Mouse (Mus musculus) WW6 (cell line): Measurements from ENCODE around the gene Gys1.
A peak's percentile ranks its signal among the peaks of the same experiment; 100 is the strongest.
"Not testable (repeated sequence)": the region's sequence is repeated elsewhere in the genome, so short reads cannot be mapped to it uniquely, and the experiment has no call there.

Experiments
- DNase-seq: peaks from one replicate; pipeline ENCODE4 v3.0.0-alpha.2; 2013; ENCODE audit warnings: low read depth, low spot score

The Gys1 gene

DNA sequence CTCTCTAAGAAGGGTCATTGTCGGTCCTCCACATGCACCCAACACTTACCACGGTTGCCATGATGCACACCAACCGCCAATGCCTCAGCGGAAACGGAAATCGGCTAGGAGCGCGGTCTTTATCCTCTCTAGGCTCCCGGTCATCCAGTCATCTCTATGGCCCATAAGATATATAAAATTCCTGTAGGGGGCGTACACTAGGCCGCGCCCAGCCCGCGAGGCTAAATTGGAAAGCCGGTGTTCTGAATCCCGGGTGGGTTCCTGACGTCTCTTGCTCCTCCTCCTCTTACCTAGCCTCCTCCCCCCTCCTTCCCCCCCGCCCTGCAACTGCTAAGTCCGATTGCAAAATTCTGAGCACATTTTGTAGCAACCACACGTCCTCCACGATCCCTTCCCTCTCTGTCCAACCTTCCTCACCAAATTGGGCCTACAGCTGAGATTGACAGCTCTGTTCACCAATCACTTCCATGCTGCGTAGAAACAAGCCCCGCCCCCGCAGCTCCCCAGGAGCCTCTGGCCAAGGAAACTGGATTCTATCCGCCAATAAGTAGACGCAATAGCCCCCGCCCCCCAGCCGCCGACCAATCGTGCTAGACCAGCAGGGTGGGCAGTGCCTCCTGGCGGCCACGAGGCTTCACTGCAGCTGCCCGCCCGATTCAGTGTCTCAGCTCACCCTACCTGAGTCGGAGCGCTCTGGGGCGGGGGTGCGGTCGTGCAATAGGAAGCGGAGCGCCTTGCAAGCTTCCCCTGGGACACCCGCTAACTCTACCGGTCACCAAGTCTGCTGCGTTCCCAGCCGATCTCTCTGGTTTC is at the start of gene Gys1:
Gene Gys1, plus strand, starts transcription at position 642 of the 813 bp plus-strand sequence.
- peak; percentile 99 for DNase-seq

GRCm38 (mm10) chr7:45386077-45386476 is 48.6 kb upstream of the Gys1 start:
- DNase-seq = no peak

GRCm38 (mm10) chr7:45395129-45395541 is 39.5 kb upstream of the Gys1 start:
- peak; percentile 65 for DNase-seq

GRCm38 (mm10) chr7:45395578-45396336 is 38.9 kb upstream of the Gys1 start, which contains the start of gene Snrnp70:
TSS of gene Snrnp70 (minus strand) at chr7:45395742.
- peak; percentile 100 for DNase-seq

GRCm38 (mm10) chr7:45396337-45396775 is 38.3 kb upstream of the Gys1 start:
- DNase-seq = not testable (repeated sequence)

DNA sequence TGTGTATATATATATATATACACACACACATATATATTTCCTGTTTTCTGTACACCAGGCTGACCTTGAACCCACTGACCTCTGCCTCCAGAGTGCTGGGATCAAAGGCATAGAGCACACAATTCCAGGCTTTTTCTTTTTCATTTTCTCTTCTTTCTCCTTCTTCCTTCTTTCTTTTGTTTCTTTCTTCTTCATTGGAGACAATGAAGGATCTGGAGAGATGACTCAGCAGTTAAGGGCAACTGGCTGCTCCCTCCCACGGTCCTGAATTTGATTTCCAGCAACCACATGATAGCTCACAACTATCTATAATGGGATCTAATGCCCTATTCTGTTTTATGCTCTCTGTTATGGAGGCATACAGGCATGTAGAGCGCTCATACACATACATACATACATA is 37.9 kb upstream of the Gys1 start:
- DNase-seq = no peak

GRCm38 (mm10) chr7:45401521-45402085 is 33.0 kb upstream of the Gys1 start:
- DNase-seq = no peak

GRCm38 (mm10) chr7:45403532-45404261 is 30.9 kb upstream of the Gys1 start:
- peak; percentile 71 for DNase-seq

GRCm38 (mm10) chr7:45405091-45406075 is 29.3 kb upstream of the Gys1 start, which contains the start of gene Kcna7:
TSS of gene Kcna7 (plus strand) at chr7:45405653.
- DNase-seq = no peak

- DNase-seq = no peak
Observed at GRCm38 (mm10) chr7:45406157-45407156, 28.2 kb upstream of the Gys1 start.

GRCm38 (mm10) chr7:45407836-45408235 is 26.8 kb upstream of the Gys1 start:
- DNase-seq = no peak

DNA sequence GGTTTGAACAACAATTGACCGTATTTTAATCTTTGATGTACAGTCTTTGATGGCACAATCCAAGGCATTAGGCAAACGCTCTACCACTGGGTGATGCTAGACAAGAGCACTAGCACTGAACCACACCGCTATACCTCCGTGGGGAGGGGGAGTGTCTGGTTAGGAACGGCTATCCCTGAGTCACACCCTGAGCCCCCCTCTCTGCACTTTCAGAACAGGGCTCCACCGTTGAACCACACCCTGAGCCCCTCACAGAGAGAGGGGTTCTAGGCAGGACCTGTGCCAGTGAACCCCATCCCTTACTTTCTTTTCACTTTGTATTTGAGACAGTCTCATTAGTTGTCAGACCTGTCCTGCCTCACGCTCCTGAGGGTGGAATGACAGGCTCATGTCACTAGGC is 26.3 kb upstream of the Gys1 start:
- no peak for DNase-seq

DNA sequence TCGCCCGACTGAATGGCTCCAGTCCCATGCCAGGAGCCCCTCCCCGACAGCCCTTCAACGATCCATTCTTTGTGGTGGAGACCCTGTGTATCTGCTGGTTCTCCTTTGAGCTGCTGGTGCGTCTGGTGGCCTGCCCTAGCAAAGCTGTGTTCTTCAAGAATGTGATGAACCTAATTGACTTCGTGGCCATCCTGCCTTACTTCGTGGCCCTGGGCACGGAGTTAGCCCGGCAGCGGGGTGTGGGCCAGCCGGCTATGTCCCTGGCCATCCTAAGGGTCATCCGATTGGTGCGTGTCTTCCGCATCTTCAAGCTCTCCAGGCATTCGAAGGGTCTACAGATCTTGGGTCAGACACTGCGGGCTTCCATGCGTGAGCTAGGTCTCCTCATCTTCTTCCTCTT is 25.7 kb upstream of the Gys1 start:
- DNase-seq = no peak

GRCm38 (mm10) chr7:45409497-45410163 is 25.0 kb upstream of the Gys1 start:
- DNase-seq = no peak

DNA sequence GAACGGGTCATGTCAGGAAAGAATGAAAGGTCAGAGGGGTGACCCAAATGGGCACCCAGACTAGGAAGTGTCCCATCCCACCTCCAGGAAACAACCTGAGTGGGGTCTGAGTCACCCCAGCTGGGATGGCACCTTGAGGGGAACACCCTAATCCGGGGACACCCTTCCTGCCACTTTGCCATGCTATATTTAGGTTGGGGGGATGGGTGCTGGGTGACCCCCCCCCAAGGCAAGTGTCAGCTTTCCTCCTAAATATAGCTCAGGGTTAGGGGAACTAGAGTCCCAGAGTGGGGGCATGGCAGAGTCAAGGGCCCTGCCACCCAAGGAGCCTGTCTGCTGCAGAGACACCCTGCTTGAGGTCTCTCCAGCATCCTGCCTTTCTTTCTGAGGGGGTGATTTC is 22.2 kb upstream of the Gys1 start:
- DNase-seq = no peak

DNA sequence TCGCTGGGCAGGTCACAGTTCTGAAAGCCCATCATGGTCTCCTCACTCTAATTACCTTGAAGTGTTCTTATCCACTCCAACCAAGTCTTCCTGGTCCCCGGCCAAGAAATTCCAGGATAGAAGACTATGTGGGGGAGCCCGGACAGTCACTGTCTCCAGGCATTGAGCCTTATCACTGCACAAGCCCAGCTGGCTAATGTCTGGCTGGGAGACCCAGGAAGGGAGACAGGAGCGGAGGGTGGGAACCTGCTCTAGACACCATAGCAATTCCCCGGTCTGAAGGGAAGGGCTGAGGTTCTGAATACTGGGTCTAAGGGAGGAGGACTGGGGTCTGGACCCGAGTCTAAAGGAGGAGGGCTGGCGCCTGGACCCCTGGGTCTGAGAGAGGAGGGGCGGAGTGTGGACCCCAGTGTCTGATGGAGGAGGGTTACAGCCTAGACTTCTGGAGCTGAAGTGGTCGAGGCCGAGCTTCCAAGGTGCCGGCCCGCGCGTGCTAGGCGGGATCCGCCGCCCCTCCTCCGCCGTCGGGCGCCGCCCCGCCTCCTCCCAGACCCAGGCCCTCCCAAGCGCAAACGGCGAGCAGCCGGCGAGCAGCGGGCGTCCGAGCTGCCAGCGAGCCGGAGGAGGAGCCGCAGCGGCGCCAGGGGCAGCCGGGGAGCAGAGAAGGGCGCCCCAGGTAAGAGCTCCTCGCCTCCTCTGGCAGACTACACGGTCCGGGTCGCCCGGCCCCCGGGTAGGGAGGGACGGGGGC is 21.4 kb upstream of the Gys1 start, which contains the start of gene Ntf5:
Gene Ntf5, plus strand, starts transcription at position 583 of the 751 bp plus-strand sequence.
- DNase-seq = no peak

DNA sequence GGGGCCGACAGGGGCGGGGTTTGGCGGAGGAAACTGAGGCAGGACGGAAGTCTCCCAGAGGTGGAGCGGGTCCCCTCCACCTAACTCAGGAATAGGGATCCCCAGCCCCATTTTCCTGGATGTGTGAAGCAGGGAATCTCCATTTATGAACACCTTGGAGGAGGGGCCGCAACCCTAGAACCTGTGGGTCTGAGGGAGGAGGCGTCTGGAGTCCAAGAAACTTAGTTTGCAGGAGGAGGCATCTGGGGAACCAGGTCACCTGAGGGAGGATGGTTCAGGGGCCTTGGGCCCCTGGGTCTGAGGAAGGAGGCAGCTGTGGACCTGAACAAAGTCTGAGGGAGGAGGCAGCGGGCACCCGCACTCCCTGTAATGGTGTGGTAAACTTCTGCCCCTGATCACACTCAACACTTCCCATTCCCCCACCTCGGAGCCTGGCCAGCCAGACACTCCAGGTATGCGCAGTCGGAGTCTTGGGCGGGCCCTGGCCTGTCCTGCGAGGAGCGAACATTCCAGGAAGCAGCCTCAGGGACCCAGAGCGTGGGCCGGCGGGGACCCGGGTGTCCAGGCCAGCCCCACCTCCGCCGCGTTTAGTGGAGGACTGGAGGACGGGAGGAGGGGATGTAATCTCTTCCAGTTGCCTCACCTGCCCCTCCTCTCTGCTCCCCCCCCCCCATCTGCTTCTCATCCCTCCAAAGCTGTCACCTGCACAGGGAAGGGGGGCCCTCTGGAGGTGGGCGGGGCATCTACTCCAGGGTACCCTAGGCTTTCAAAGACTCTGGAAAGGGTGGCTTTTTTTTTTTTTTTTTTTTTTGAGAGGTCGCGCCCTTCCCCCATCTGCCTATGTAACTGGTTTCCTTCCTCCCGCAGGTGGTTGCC is 20.5 kb upstream of the Gys1 start:
- no peak for DNase-seq
